Mouse (Mus musculus): ENCODE results near the gene Lrrc29. TPM values are rescaled to one million over a fixed set of nuclear protein-coding genes. Genes with fewer than 3 reads are reported as not detected.

Lrrc29 gene
- total and polyA plus RNA-seq, 2 experiments from 2014 or later, result 1.5 to 5.8 TPM

DNA sequence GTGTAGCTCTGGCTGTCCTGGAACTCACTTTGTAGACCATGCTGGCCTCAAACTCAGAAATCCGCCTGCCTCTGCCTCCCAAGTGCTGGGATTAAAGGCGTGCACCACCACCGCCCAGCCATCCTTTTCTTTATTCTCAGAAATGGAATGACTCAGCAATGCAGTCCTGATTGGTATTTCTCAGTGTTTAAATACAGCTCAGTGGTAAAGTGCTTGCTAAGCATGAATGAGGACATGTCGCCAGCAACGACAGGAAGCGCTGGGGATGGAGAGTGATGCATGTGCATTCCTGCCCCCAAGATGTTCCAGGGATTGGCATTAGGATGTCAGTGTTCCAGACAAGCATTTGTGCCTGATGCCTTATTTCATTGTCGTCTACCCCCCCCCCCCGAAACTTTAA, 22.7 kb downstream of the Lrrc29 start:
- no peaks in the 10 kb centered on the region for H3K9me3 ChIP-seq (replicated peaks; ENCODE audit: control insufficient read depth, low read length)
- 0 out of 2 replicates have a peak overlapping the region, but pooled peaks have one; percentile 22 for H3K27ac ChIP-seq (ENCODE audit: low read depth)
- H3K27me3 ChIP-seq (ENCODE audit: control insufficient read depth, insufficient read depth, low read length), result no peaks in the 10 kb centered on the region
- ATAC-seq (ENCODE audit: insufficient read depth, low read depth), result no peak
- peaks cover 51% of the 10 kb centered on the region for H3K36me3 ChIP-seq (replicated peaks; ENCODE audit: control insufficient read depth, insufficient read depth, low read length)
- DNase-seq (ENCODE audit: low spot score), result no peak
- 78% methylated on average over 8 of the region's 8 CpGs for WGBS
- H3K9ac ChIP-seq (replicated peaks; ENCODE audit: low read depth, low read length), result no peak overlapping the region
- no peak overlapping the region for H3K4me2 ChIP-seq (ENCODE audit: low read depth, low read length)
- no peak overlapping the region for H3K4me3 ChIP-seq (ENCODE audit: low read depth, low read length)
- H3K4me1 ChIP-seq (ENCODE audit: control insufficient read depth, insufficient read depth), result peaks cover 30% of the 10 kb centered on the region
- no peak for TF ChIP-seq CTCF (IDR thresholded peaks at IDR 0.05; ENCODE audit: low read depth)
- no peak for TF ChIP-seq EP300 (IDR thresholded peaks at IDR 0.05; ENCODE audit: low read depth)

DNA sequence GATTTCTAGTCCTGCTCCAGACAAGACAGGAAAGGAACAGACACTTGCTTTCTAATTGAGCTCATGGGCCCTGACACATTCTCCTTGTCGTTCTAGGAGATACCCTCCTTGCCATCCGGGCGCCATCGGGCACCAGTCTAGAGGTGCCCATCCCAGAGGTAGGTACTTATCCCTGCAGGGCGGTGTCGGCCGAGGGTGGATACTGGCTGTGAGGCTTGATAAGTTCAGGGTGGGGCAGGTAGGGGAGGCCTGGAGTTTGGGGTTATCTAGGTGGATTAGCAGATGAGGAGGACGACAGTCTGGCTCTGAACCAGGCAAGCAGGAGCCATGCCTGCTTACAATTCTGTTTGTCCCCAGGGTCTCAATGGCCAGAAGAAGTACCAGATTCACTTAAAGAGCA, 26.1 kb downstream of the Lrrc29 start:
- Histone ChIP-seq H3K4me3 (ENCODE audit: low read depth, low read length) (no peak overlapping the region), H3K27ac (ENCODE audit: low read depth) (no peak overlapping the region), H3K27me3 (ENCODE audit: control insufficient read depth, insufficient read depth, low read length) (no peaks in the 10 kb centered on the region), H3K9ac (replicated peaks; ENCODE audit: low read depth, low read length) (no peak overlapping the region), H3K4me1 (ENCODE audit: control insufficient read depth, insufficient read depth) (peaks cover 35% of the 10 kb centered on the region), H3K36me3 (replicated peaks; ENCODE audit: control insufficient read depth, insufficient read depth, low read length) (peaks cover 44% of the 10 kb centered on the region), H3K9me3 (replicated peaks; ENCODE audit: control insufficient read depth, low read length) (no peaks in the 10 kb centered on the region), H3K4me2 (ENCODE audit: low read depth, low read length) (no peak overlapping the region)
- TF ChIP-seq CTCF (IDR thresholded peaks at IDR 0.05; ENCODE audit: low read depth), result no peak
- TF ChIP-seq EP300 (IDR thresholded peaks at IDR 0.05; ENCODE audit: low read depth), result no peak
- DNase-seq (ENCODE audit: low spot score), result no peak
- no peak for ATAC-seq (ENCODE audit: insufficient read depth, low read depth)
- 88% methylated on average over 8 of the region's 8 CpGs for WGBS

DNA sequence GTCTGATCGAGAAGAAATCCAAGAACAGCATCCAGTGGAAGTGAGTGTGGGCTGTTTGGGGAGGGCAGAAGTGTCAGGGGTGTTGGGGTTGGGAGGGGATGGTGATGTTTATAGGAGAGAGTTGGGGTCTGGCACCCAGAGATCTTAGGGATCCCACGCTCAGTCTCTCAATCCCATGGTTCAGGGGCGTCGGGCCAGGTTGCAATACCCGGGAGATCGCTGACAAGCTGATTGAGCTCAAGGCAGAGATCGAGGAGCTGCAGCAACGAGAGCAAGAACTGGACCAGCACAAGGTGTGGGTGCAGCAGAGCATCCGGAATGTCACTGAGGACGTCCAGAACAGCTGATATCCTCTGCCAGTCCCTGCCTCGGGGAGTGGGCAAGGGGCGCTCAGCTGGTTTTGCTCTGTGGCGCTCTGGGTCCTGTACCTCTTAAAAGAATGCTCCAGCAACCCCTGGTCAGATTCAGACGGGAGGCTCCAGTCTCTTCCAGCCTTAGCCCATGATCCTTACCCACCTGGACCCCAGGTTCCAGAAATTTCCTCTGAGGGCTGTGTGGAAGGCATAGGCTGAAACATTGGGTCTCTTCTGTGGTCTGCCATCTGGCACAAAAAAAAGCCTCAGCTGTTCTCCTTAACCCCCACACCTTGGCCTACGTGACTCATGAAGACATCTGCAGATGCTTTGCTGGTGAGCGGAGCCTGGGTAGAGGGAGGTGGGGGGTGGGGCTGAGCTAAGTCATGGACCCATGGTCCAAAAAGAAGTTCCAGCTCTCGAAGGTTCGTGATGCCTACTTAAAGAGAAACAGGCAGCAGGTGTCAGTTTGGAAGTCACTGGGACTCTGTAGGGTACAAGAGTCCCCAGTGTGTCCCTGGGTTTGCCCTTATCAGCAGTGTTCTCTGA, 27.5 kb downstream of the Lrrc29 start:
- Histone ChIP-seq H3K27me3 (ENCODE audit: control insufficient read depth, insufficient read depth, low read length) (no peaks in the 10 kb centered on the region), H3K36me3 (replicated peaks; ENCODE audit: control insufficient read depth, insufficient read depth, low read length) (peaks cover 44% of the 10 kb centered on the region), H3K4me3 (ENCODE audit: low read depth, low read length) (peak overlapping the region; percentile 78), H3K27ac (ENCODE audit: low read depth) (peak overlapping the region; percentile 76; the same call in 1 of the 2 replicates), H3K4me1 (ENCODE audit: control insufficient read depth, insufficient read depth) (peaks cover 23% of the 10 kb centered on the region), H3K9ac (replicated peaks; ENCODE audit: low read depth, low read length) (peak overlapping the region; percentile 79), H3K9me3 (replicated peaks; ENCODE audit: control insufficient read depth, low read length) (no peaks in the 10 kb centered on the region), H3K4me2 (ENCODE audit: low read depth, low read length) (peak overlapping the region; percentile 79)
- no peak for DNase-seq (ENCODE audit: low spot score)
- no peak for ATAC-seq (ENCODE audit: insufficient read depth, low read depth)
- WGBS, result 39% methylated on average over 18 of the region's 18 CpGs
- TF ChIP-seq EP300 (IDR thresholded peaks at IDR 0.05; ENCODE audit: low read depth) (no peak), CTCF (IDR thresholded peaks at IDR 0.05; ENCODE audit: low read depth) (no peak)

DNA sequence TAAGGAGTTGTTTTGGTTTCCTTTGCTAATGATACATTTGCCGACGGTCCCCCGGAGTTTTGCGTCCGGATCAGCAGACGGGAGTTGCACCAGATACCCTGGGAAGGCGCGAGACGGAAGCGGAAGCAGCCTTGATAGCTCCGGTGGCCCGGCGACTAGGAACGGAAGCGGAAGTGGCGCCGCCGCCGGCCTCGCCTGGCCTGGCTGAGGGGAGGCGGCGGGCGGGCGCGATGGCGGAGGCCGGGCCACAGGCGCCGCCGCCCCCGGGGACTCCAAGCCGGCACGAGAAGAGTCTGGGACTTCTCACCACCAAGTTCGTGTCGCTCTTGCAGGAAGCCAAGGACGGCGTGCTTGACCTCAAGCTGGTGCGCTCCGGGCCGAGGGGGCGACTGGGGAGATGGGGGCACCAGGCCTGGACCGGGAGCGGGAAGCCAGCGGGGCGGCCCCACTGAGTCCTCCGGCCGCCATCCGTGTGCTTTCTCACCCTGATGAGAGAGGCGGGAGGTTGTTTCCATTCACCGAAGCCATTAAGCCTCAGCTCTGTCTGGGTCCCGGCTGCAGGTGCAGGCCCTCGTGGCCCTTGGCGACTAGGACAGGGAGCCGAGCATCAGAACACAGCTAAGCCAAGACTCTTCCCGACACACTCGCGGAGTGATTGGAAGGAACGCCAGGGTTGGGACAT, 28.4 kb downstream of the Lrrc29 start, which contains the start of gene E2f4:
E2f4 (plus strand) TSS at position 153 of the 682 bp plus-strand sequence.
- DNase-seq (ENCODE audit: low spot score) (peak; percentile 94), ATAC-seq (ENCODE audit: insufficient read depth, low read depth) (peak; percentile 93)
- TF ChIP-seq CTCF (IDR thresholded peaks at IDR 0.05; ENCODE audit: low read depth), result no peak
- no peak for TF ChIP-seq EP300 (IDR thresholded peaks at IDR 0.05; ENCODE audit: low read depth)
- H3K9me3 ChIP-seq (replicated peaks; ENCODE audit: control insufficient read depth, low read length), result no peaks in the 10 kb centered on the region
- peak within 1 kb of the TSS; percentile 76 for H3K27ac ChIP-seq (ENCODE audit: low read depth)
- WGBS, result under 1% methylated on average over 57 of the region's 58 CpGs
- peak within 1 kb of the TSS; percentile 78 for H3K4me3 ChIP-seq (ENCODE audit: low read depth, low read length)
- no peaks in the 10 kb centered on the region for H3K27me3 ChIP-seq (ENCODE audit: control insufficient read depth, insufficient read depth, low read length)
- H3K4me1 ChIP-seq (ENCODE audit: control insufficient read depth, insufficient read depth), result peaks cover 23% of the 10 kb centered on the region
- H3K4me2 ChIP-seq (ENCODE audit: low read depth, low read length), result peak within 1 kb of the TSS; percentile 79
- peak within 1 kb of the TSS; percentile 79 for H3K9ac ChIP-seq (replicated peaks; ENCODE audit: low read depth, low read length)
- peaks cover 35% of the 10 kb centered on the region for H3K36me3 ChIP-seq (replicated peaks; ENCODE audit: control insufficient read depth, insufficient read depth, low read length)

DNA sequence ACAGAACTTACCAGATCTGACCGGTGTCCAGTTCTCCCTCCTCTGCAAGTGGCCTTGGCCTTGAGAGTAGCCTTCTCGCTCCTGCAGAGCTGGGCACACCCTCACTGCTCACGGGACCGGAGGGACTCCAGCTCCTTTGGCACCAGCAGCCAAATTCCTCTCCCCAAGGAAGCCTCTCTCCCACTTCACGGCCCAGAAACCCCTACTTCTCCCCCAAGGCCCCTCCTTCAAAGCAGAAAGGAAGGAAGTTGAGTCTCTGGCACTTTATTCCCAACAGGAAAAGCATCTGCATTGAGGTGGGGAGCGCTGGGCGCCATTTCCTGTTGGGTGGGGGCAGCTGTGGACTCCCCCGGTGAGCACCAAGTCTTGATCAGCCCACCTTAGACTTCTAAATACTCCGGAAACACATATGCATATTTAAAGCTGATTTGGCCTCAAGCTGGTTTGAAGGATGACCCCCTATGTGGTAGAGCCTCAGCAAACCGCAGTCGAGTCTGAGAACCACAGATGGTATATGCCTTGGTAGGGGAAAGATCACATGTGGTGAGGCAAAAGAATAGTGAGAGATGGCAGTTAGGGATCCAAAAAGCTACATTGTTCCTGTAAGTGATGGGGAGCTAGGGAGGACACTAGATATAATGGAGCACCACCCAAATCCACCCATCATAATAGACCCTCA, 30.0 kb downstream of the Lrrc29 start, which contains the start of gene Exoc3l:
Exoc3l (minus strand) TSS at position 207 of the 679 bp plus-strand sequence.
- WGBS, result 31% methylated on average over 11 of the region's 11 CpGs
- no peaks in the 10 kb centered on the region for H3K27me3 ChIP-seq (ENCODE audit: control insufficient read depth, insufficient read depth, low read length)
- H3K9ac ChIP-seq (replicated peaks; ENCODE audit: low read depth, low read length), result peak within 1 kb of the TSS; percentile 79; the same call in 1 of the 2 replicates
- no peaks in the 10 kb centered on the region for H3K9me3 ChIP-seq (replicated peaks; ENCODE audit: control insufficient read depth, low read length)
- DNase-seq (ENCODE audit: low spot score) (peak; percentile 31), ATAC-seq (ENCODE audit: insufficient read depth, low read depth) (0 out of 2 replicates have a peak, but pooled peaks have one; percentile 5)
- H3K4me3 ChIP-seq (ENCODE audit: low read depth, low read length), result peak within 1 kb of the TSS; percentile 78
- peak within 1 kb of the TSS; percentile 76 for H3K27ac ChIP-seq (ENCODE audit: low read depth)
- H3K36me3 ChIP-seq (replicated peaks; ENCODE audit: control insufficient read depth, insufficient read depth, low read length), result peaks cover 20% of the 10 kb centered on the region
- no peak for TF ChIP-seq CTCF (IDR thresholded peaks at IDR 0.05; ENCODE audit: low read depth)
- peaks cover 23% of the 10 kb centered on the region for H3K4me1 ChIP-seq (ENCODE audit: control insufficient read depth, insufficient read depth)
- H3K4me2 ChIP-seq (ENCODE audit: low read depth, low read length), result peak within 1 kb of the TSS; percentile 79

Data from heart, postnatal 0 days (tissue).